Mouse (Mus musculus) fat pad, adult 2 months (tissue): Measurements from ENCODE around the gene Stx1a.

Experiments used
- DNase-seq: peaks from one replicate; pipeline ENCODE4 v3.0.0-alpha.2; 2011; ENCODE audit warnings: low read depth, low spot score; ENCODE audit errors: extremely low read depth

Gene Stx1a

GRCm38 (mm10) chr5:135077564-135078481 is 54.5 kb downstream of the Stx1a start, which contains the start of gene Vps37d:
Gene Vps37d, minus strand, starts transcription at chr5:135078266.
- DNase-seq = no peak

- DNase-seq = no peak
These were observed 55.2 kb downstream of the Stx1a start for GRCm38 (mm10) chr5:135078482-135078810.

- DNase-seq = no peak
These were observed 56.3 kb downstream of the Stx1a start for GRCm38 (mm10) chr5:135079578-135079977.

- DNase-seq = no peak
These were observed 57.3 kb downstream of the Stx1a start for GRCm38 (mm10) chr5:135080539-135080938.

GRCm38 (mm10) chr5:135086871-135087270 is 63.6 kb downstream of the Stx1a start:
- DNase-seq = no peak

GRCm38 (mm10) chr5:135089653-135090052 is 66.4 kb downstream of the Stx1a start, which contains the start of gene Mlxipl:
Gene Mlxipl, plus strand, starts transcription at chr5:135089890.
- no peak for DNase-seq
